Mouse (Mus musculus): ENCODE measurements around the gene Gm28042.

DNA sequence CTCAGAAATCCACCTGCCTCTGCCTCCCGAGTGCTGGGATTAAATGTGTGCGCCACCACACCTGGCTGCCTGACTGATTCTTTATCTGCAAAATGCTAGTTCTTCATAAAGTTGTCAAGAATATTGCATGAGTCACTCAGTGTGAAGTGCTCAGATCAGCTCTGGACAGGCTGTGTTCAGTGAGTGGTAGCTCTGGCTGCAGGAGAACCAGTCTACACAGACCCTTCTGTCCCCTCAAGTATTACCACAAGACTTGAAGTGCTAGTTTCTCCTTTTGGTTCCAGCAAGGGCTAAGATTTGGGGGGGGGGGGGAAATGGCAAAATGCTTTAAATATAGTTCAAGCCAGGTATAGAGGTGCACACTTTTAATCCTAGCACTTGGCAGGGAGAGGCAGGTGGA is 39.9 kb upstream of the Gm28042 start:
- TF ChIP-seq CTCF (IDR thresholded peaks at IDR 0.05; ENCODE audit: extremely low read depth, insufficient read depth, low read length) = no peak
- no peak for TF ChIP-seq POLR2A (IDR thresholded peaks at IDR 0.05; ENCODE audit: extremely low read depth, insufficient read depth, low read length)
